Mouse (Mus musculus) E14TG2a.4 (cell line): ENCODE data around the gene Slc39a10.

ENCODE experiments used
- CTCF ChIP-seq: conservative IDR thresholded peaks from 2 replicates; pipeline ENCODE4 v1.5.1; 2014; ENCODE audit warnings: low read length
- POU5F1 ChIP-seq: IDR thresholded peaks from 2 replicates; pipeline ENCODE4 v1.6.1; 2014; ENCODE audit warnings: low read length, borderline replicate concordance

DNA sequence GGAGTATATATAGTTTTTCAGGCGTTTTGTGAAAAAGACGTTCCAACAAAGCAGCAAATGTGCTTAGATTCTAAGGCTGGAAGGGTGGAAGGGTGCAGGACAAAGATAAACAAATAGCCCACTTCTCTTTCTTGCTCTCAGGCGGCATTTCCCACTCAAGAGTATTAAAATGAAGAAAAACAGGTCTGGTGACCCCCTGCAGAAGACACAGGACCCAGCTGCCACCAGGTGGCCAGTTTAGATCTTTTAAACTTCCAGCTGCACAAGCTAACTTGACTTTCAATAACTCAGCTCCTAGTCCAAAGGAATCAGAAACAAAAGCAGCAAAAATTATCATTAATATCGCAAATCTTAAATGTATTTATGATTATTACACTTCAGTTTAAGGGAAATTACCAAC, 36.2 kb downstream of the Slc39a10 start:
- TF ChIP-seq CTCF (no peak), POU5F1 (no peak)
